ENCODE assay signal across 8 mouse cellular contexts in the genomic region with DNA sequence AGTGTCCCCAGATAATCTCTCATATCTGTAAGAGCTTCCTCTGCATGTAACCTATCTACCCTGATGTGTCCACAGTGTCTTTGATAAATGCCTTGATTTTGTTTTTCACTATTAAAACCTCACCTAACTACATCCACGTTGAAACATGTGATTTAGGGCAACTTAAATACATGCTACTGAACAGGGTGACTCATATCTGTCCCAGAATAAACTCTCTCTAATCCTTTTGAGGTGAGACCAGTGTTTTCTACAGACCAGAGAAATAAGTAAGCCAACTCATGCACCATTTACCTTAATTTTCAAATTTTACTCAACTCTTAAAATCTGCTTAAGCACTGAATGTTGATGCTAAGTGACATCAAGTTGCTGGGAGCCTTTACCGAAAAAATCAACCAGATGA. TPM values are rescaled to one million over a fixed set of nuclear protein-coding genes. Genes with fewer than 3 reads are reported as not detected.
DNase-seq lines count a peak whose midpoint lies in the region; ATAC-seq and TF ChIP-seq lines count a peak whose summit lies in the region.

No protein-coding gene starts in this region.

- WGBS in kidney, adult 2 months, result 0% methylated on average over 2 of the region's 2 CpGs
- 2% methylated on average over 2 of the region's 2 CpGs for WGBS in heart, postnatal 0 days
- 24% methylated on average over 2 of the region's 2 CpGs for WGBS in midbrain, embryonic 10.5 days

- no peak for TF ChIP-seq EP300 in heart, postnatal 0 days (IDR thresholded peaks at IDR 0.05; ENCODE audit: low read depth)

- no peaks in the 10 kb centered on the region for H3K27me3 ChIP-seq in kidney, adult 2 months (replicated peaks; ENCODE audit: control insufficient read depth, insufficient read depth, low read length)
- no peaks in the 10 kb centered on the region for H3K27me3 ChIP-seq in heart, postnatal 0 days (ENCODE audit: control insufficient read depth, insufficient read depth, low read length)
- no peaks in the 10 kb centered on the region for H3K27me3 ChIP-seq in midbrain, embryonic 10.5 days (ENCODE audit: low read depth, poor library complexity, severe bottlenecking)

- DNase-seq in kidney, adult 2 months, result no peak
- DNase-seq in kidney, adult 11 months, result no peak
- DNase-seq in Muller cell, postnatal 12 days (ENCODE audit: inconsistent ontology term), result peak; percentile 47
- DNase-seq in heart, postnatal 0 days (ENCODE audit: low spot score), result peak; percentile 22
- no peak for DNase-seq in midbrain, embryonic 10.5 days (ENCODE audit: low spot score)
- DNase-seq in retina, postnatal 1 day, result no peak

- TF ChIP-seq CTCF in kidney, adult 2 months (conservative IDR thresholded peaks at IDR 0.05; ENCODE audit: insufficient read depth, insufficient read length, low read depth, low read length), result no peak
- no peak for TF ChIP-seq CTCF in heart, postnatal 0 days (IDR thresholded peaks at IDR 0.05; ENCODE audit: low read depth)

- no peak overlapping the region for H3K27ac ChIP-seq in kidney, adult 2 months (ENCODE audit: insufficient read depth, low read depth, low read length)
- H3K27ac ChIP-seq in heart, postnatal 0 days (ENCODE audit: low read depth), result peak overlapping the region; percentile 100
- H3K27ac ChIP-seq in midbrain, embryonic 10.5 days (replicated peaks), result peak overlapping the region; percentile 97

- TF ChIP-seq POLR2A in kidney, adult 2 months (IDR thresholded peaks at IDR 0.05; ENCODE audit: low read depth, low read length), result no peak

- peak overlapping the region; percentile 99 for H3K4me3 ChIP-seq in kidney, adult 2 months (ENCODE audit: insufficient read depth, low read depth, low read length)
- H3K4me3 ChIP-seq in heart, postnatal 0 days (ENCODE audit: low read depth, low read length), result peak overlapping the region; percentile 99
- H3K4me3 ChIP-seq in midbrain, embryonic 10.5 days, result peak overlapping the region; percentile 89

- no peaks in the 10 kb centered on the region for H3K9me3 ChIP-seq in heart, postnatal 0 days (replicated peaks; ENCODE audit: control insufficient read depth, low read length)
- no peaks in the 10 kb centered on the region for H3K9me3 ChIP-seq in midbrain, embryonic 10.5 days (replicated peaks)

- H3K36me3 ChIP-seq in kidney, adult 2 months (ENCODE audit: control insufficient read depth, insufficient read depth, low read length), result peaks cover 7% of the 10 kb centered on the region
- peaks cover 22% of the 10 kb centered on the region for H3K36me3 ChIP-seq in heart, postnatal 0 days (replicated peaks; ENCODE audit: control insufficient read depth, insufficient read depth, low read length)
- H3K36me3 ChIP-seq in midbrain, embryonic 10.5 days, result peaks cover 31% of the 10 kb centered on the region

- peak overlapping the region; percentile 99 for H3K9ac ChIP-seq in heart, postnatal 0 days (replicated peaks; ENCODE audit: low read depth, low read length)

- no peak for ATAC-seq in heart, postnatal 0 days (ENCODE audit: insufficient read depth, low read depth)
- no peak for ATAC-seq in monocyte, adult 5-6 weeks (replicated peaks; ENCODE audit: insufficient number of reproducible peaks, low FRiP score, low TSS enrichment, poor library complexity, severe bottlenecking)
- no peak for ATAC-seq in cerebellum, adult (ENCODE audit: insufficient number of reproducible peaks, low FRiP score, low TSS enrichment)

- peak overlapping the region; percentile 79 for H3K4me2 ChIP-seq in heart, postnatal 0 days (ENCODE audit: low read depth, low read length)

- peaks cover 7% of the 10 kb centered on the region for H3K4me1 ChIP-seq in kidney, adult 2 months (ENCODE audit: control insufficient read depth, insufficient read depth, low read length)
- peaks cover 17% of the 10 kb centered on the region for H3K4me1 ChIP-seq in heart, postnatal 0 days (ENCODE audit: control insufficient read depth, insufficient read depth)
- H3K4me1 ChIP-seq in midbrain, embryonic 10.5 days, result peaks cover 18% of the 10 kb centered on the region

RNA-seq across cellular contexts. Expression of a gene that starts 0.7 kb away (rescaled TPM):
- 0.90 and 1.7 TPM in 2 replicates for polyA plus RNA-seq in kidney, adult 2 months (2012; rRNA removed)
- total RNA-seq in heart, postnatal 0 days (2014; rRNA removed; ENCODE audit: low replicate concordance), result 7.7 and 10.9 TPM in 2 replicates
- 13.0 and 14.0 TPM in 2 replicates for polyA plus RNA-seq in heart, postnatal 0 days (2015; fragmentation: Nextera tagmentation; extraction: Ambion mirVana)
- polyA plus RNA-seq in midbrain, embryonic 10.5 days (2016; fragmentation: Nextera tagmentation; extraction: Ambion mirVana), result 29.1 and 35.7 TPM in 2 replicates
- total RNA-seq in monocyte, adult 5-6 weeks (2017), result 11.4 to 26.3 TPM (median 16.1 TPM) in 3 replicates

RNA-seq across cellular contexts. Expression of a gene that starts 51.9 kb away (rescaled TPM):
- polyA plus RNA-seq in kidney, adult 2 months (2012; rRNA removed), result not detected in 2 replicates
- total RNA-seq in heart, postnatal 0 days (2014; rRNA removed; ENCODE audit: low replicate concordance), result not detected in 2 replicates
- not detected in 2 replicates for polyA plus RNA-seq in heart, postnatal 0 days (2015; fragmentation: Nextera tagmentation; extraction: Ambion mirVana)
- polyA plus RNA-seq in midbrain, embryonic 10.5 days (2016; fragmentation: Nextera tagmentation; extraction: Ambion mirVana), result not detected in 2 replicates
- not detected in 3 replicates for total RNA-seq in monocyte, adult 5-6 weeks (2017)

Comparison
In these comparisons a context has a peak if more than half of its experiments do, and no peak if none do; other contexts are left out.
1. DNase-seq: peak in Muller cell, postnatal 12 days (single experiment) and heart, postnatal 0 days (single experiment); none in kidney, adult 2 months (single experiment), kidney, adult 11 months (single experiment), midbrain, embryonic 10.5 days (single experiment) and retina, postnatal 1 day (single experiment).
2. Peak in every context shown above with its lines, with median percentiles within 50 percentile points of each other: H3K4me3 ChIP-seq.